Mouse (Mus musculus) CH12.LX (cell line): Measurements from ENCODE around the gene Scg5. TPM values are rescaled to one million over a fixed set of nuclear protein-coding genes. Genes with fewer than 3 reads are reported as not detected.

ENCODE experiments used
- DNase-seq: peaks from one replicate; pipeline ENCODE4 v3.0.0-alpha.2; 2013; ENCODE audit errors: extremely low read depth
- H3K27ac ChIP-seq: 2 replicates; pipeline ENCODE4 v1.5.1; 2012; ENCODE audit warnings: low read depth, mild to moderate bottlenecking, control low read depth, moderate library complexity; ENCODE audit not compliant: insufficient read depth
- H3K27me3 ChIP-seq: replicated peaks from 2 replicates; pipeline ENCODE3; 2012; ENCODE audit warnings: inconsistent platforms
- H3K36me3 ChIP-seq, 2 experiments: replicated peaks in 1 of 2; 2 replicates each; pipeline versions ENCODE3 to v1.6.1; 2012; ENCODE audit warnings: inconsistent platforms in 1 of 2, low read length in 1 of 2, mild to moderate bottlenecking in 1 of 2, mixed read lengths in 1 of 2, moderate library complexity in 1 of 2; ENCODE audit not compliant: control insufficient read depth in 1 of 2, insufficient read depth in 1 of 2
- H3K4me1 ChIP-seq, 2 experiments: 2 replicates each; pipeline ENCODE4 v1.6.1; 2012; ENCODE audit warnings: inconsistent platforms in 1 of 2, moderate library complexity in 1 of 2; ENCODE audit not compliant: insufficient read depth in 2 of 2, control insufficient read depth in 1 of 2
- H3K4me2 ChIP-seq: 2 replicates; pipeline ENCODE4 v1.6.1; 2012; ENCODE audit warnings: low read depth, mild to moderate bottlenecking, control low read depth; ENCODE audit not compliant: poor library complexity, insufficient read depth, severe bottlenecking
- H3K4me3 ChIP-seq, 3 experiments: fragments of 150-350 bp in 1 of 3; sonication (generic) in 1 of 3; replicated peaks in 1 of 3; 2 replicates each; pipeline versions ENCODE3 to v1.5.1; 2011 to 2012; ENCODE audit warnings: low read depth in 2 of 3, low read length in 2 of 3, mild to moderate bottlenecking in 2 of 3, moderate library complexity in 2 of 3, control low read depth in 1 of 3, improper control_type of control experiment in 1 of 3, inconsistent platforms in 1 of 3, mixed read lengths in 1 of 3; ENCODE audit not compliant: poor library complexity in 1 of 3
- H3K79me2 ChIP-seq: replicated peaks from 2 replicates; pipeline ENCODE4 v1.6.1; 2012; ENCODE audit warnings: mild to moderate bottlenecking, moderate library complexity; ENCODE audit not compliant: control insufficient read depth, poor library complexity, insufficient read depth, severe bottlenecking; ENCODE audit errors: extremely low read depth
- H3K9ac ChIP-seq: 2 replicates; pipeline ENCODE4 v1.6.1; 2012; ENCODE audit warnings: low read depth, mild to moderate bottlenecking, control low read depth, moderate library complexity; ENCODE audit not compliant: insufficient read depth
- H3K9me3 ChIP-seq: replicated peaks from 2 replicates; pipeline ENCODE3; 2012; ENCODE audit warnings: low read length, inconsistent platforms, mixed read lengths
- CTCF ChIP-seq, 2 experiments: IDR thresholded peaks in 1 of 2; conservative IDR thresholded peaks in 1 of 2; 2 replicates each; pipeline ENCODE4 v1.5.1; 2011 to 2012; ENCODE audit warnings: low read depth in 2 of 2, low read length in 2 of 2, improper control_type of control experiment in 1 of 2, inconsistent platforms in 1 of 2, mild to moderate bottlenecking in 1 of 2, moderate library complexity in 1 of 2
- ELF1 ChIP-seq: IDR thresholded peaks from 2 replicates; pipeline ENCODE4 v1.6.1; 2014; ENCODE audit warnings: low read depth, mild to moderate bottlenecking, inconsistent platforms, low read length, improper control_type of control experiment
- ETS1 ChIP-seq: conservative IDR thresholded peaks from 2 replicates; pipeline ENCODE4 v1.6.1; 2012; ENCODE audit warnings: low read depth, mild to moderate bottlenecking, inconsistent platforms, low read length, improper control_type of control experiment, moderate library complexity
- GABPA ChIP-seq: IDR thresholded peaks from 2 replicates; pipeline ENCODE4 v1.6.1; 2012; ENCODE audit warnings: low read depth, low read length, improper control_type of control experiment, inconsistent platforms; ENCODE audit not compliant: insufficient replicate concordance
- MEF2A ChIP-seq: IDR thresholded peaks from 2 replicates; pipeline ENCODE4 v1.6.1; 2014; ENCODE audit warnings: low read depth, mild to moderate bottlenecking, inconsistent platforms, low read length, improper control_type of control experiment, borderline replicate concordance
- MXI1 ChIP-seq: IDR thresholded peaks from 2 replicates; pipeline ENCODE4 v1.6.1; 2011; ENCODE audit warnings: mild to moderate bottlenecking, low read depth, low read length, improper control_type of control experiment
- NELFE ChIP-seq: IDR thresholded peaks from 2 replicates; pipeline ENCODE4 v1.6.1; 2011; ENCODE audit warnings: low read depth, low read length, improper control_type of control experiment
- POLR2A ChIP-seq: IDR thresholded peaks from 2 replicates; pipeline ENCODE4 v1.6.1; 2011; ENCODE audit warnings: low read depth, mild to moderate bottlenecking, improper control_type of control experiment, low read length
- POLR2AphosphoS2 ChIP-seq: IDR thresholded peaks from 2 replicates; pipeline ENCODE4 v1.6.1; 2011; ENCODE audit warnings: low read depth, low read length, improper control_type of control experiment
- RAD21 ChIP-seq: IDR thresholded peaks from 2 replicates; pipeline ENCODE4 v1.6.1; 2011; ENCODE audit warnings: low read depth, mild to moderate bottlenecking, low read length, improper control_type of control experiment, moderate library complexity
- SMC3 ChIP-seq: IDR thresholded peaks from 2 replicates; pipeline ENCODE4 v1.6.1; 2011; ENCODE audit warnings: low read depth, low read length, improper control_type of control experiment
- TCF12 ChIP-seq: IDR thresholded peaks from 2 replicates; pipeline ENCODE4 v1.6.1; 2014; ENCODE audit warnings: low read depth, mild to moderate bottlenecking, inconsistent platforms, low read length, improper control_type of control experiment
- ZC3H11A ChIP-seq: IDR thresholded peaks from 2 replicates; pipeline ENCODE4 v1.6.1; 2012; ENCODE audit warnings: low read depth, mild to moderate bottlenecking, inconsistent platforms, low read length, improper control_type of control experiment
- ZNF384 ChIP-seq: IDR thresholded peaks from 2 replicates; pipeline ENCODE4 v1.6.1; 2012; ENCODE audit warnings: low read depth, low read length, improper control_type of control experiment, inconsistent platforms
- dilution Hi-C: fragments of 300-500 bp; cut with MboI; formaldehyde crosslinking; loops from 2 replicates; pipeline ENCODE4 v1.14.3; 2020; ENCODE audit warnings: low sequenced_read_pairs; ENCODE audit not compliant: extremely low pct_unique_long_range_greater_than_20kb, extremely low pct_ligation_motif_present
- in situ Hi-C: fragments of 300-500 bp; cut with MboI; formaldehyde crosslinking; loops from 3 replicates; pipeline ENCODE4 v1.14.3; 2019; ENCODE audit warnings: low sequenced_read_pairs, low pct_ligation_motif_present, low pct_unique_long_range_greater_than_20kb, mixed read lengths
- polyA plus RNA-seq: library from polyadenylated mRNA; unstranded; fragments of >175 nt; gene quantifications from 2 replicates; pipeline ENCODE4 v1.2.1, GENCODE M21; 2012; ENCODE audit warnings: low read depth; ENCODE audit not compliant: insufficient read length
- total RNA-seq, 2 experiments: library from RNA; depleted of rRNA; stranded (reverse); fragments of 300-350 nt in 1 of 2; fragments of >200 nt in 1 of 2; gene quantifications; 2 replicates each; pipeline ENCODE4 v1.2.3; 2012 to 2014

The Scg5 gene
- total and polyA plus RNA-seq, 3 experiments, result not detected

DNA sequence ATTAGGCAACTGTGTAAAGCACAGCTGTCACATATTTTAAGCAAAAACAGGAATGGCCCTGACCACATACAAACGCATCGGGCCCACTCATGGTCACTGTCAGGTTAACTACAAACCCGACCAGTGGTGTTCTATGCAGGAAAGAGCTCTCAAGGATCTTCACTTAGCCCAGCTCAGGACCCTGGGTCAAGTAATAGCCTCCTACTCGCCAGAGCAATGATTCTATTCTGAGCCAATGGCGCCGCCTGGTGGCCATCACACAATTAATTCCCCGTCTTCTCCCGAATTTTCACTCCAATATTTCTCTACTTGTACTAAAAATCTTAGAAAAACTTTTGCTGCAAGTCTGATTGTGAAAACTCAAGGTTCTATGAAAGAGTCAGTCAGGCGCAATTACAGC, 21.3 kb downstream of the Scg5 start:
- DNase-seq, result peak; percentile 57
- Histone ChIP-seq H3K27ac (no peak overlapping the region), H3K9me3 (no peaks in the 10 kb centered on the region), H3K4me3 (no peak overlapping the region), H3K4me2 (no peak overlapping the region), H3K9ac (no peak overlapping the region), H3K36me3 (no peaks in the 10 kb centered on the region), H3K79me2 (no peaks in the 10 kb centered on the region), H3K27me3 (no peaks in the 10 kb centered on the region)
- in situ Hi-C loops (loop anchor here (25.0 kb wide), 1 partner anchor 320 kb away; no protein-coding TSS in a partner anchor), dilution Hi-C loops (no loop called here)
- TF ChIP-seq SMC3 (peak; percentile 77), ZNF384 (0 out of 2 replicates have a peak, but pooled peaks have one; percentile 29), CTCF (conservative IDR thresholded peaks at IDR 0.05 in 1 of 2, IDR thresholded peaks at IDR 0.05 in 1 of 2; ENCODE audit: low read depth in 2 of 2, low read length in 2 of 2) (peak; percentile 76 to 89), ELF1 (no peak), TCF12 (no peak), ZC3H11A (peak; percentile 38), ETS1 (no peak), RAD21 (peak; percentile 90)
- TF ChIP-seq, all 38 proteins: peak for 5
- H3K4me1 ChIP-seq, result no peaks in the 10 kb centered on the region

DNA sequence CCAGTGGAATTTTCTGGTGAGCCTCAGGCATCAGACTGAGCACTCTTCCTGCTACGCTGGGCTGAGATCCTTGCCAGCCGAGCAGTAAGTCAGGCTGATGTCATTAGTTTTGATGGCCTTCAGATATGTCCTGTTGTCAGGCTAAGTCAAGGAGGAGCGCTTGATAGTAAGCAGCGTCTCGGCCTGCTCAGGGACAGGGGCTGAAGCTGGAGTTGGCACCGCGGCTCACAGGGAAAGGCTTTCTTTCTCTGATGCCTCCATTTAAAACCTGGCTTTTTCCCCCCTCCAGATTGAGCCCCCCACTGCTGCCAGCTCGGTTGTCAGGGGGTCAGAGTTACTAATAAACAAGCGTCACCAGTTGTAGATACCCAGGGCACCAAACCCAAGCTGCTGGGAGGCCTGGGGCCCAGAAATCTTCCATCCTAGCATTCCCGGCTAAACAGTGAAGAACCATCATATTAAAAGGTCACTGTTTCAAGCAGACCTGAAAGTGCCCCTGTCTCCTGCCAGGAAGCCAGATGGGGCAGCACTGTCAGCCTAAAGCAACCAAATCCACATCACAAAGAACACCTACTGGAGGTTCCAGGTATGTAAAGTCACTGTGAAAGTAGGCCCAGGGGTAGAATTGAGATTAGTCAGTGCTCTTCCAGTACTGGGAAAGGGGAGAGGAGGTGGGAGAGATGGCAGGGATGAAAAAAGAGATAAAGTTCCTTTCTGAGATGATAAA, 21.9 kb downstream of the Scg5 start:
- in situ Hi-C loops, result loop anchor here (25.0 kb wide), 1 partner anchor 320 kb away; no protein-coding TSS in a partner anchor
- TF ChIP-seq MEF2A, result no peak
- TF ChIP-seq, all 38 proteins: peak for 0
- no peak overlapping the region for H3K9ac ChIP-seq

DNA sequence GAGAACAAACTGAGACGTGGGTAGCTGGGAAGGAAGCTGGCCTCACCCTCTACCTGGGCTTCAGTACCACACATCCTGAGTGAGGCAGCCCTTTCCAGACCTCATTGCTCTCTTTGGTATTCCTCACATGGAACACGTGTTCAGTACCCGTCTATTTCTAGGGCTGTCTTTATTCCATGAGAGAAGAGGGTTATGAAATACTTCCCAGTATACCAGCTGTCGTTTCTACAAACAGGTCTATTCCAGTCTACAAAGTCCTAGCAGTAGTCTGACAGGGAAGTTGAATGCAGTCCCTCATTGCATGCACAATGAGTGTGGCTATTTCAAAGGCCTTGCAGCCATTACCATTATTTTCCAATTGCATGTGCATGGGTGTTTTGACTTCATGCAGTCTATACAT, 23.2 kb downstream of the Scg5 start:
- Histone ChIP-seq H3K27ac (no peak overlapping the region), H3K36me3 (no peaks in the 10 kb centered on the region), H3K79me2 (no peaks in the 10 kb centered on the region), H3K27me3 (no peaks in the 10 kb centered on the region), H3K9me3 (no peaks in the 10 kb centered on the region), H3K4me3 (no peak overlapping the region), H3K9ac (no peak overlapping the region)
- DNase-seq, result no peak
- dilution Hi-C loops, result no loop called here
- TF ChIP-seq GABPA (no peak), MXI1 (no peak), POLR2A (no peak), NELFE (no peak), POLR2AphosphoS2 (no peak)
- TF ChIP-seq, all 38 proteins: peak for 0
- in situ Hi-C loops, result loop anchor here (25.0 kb wide), 1 partner anchor 318 kb away; no protein-coding TSS in a partner anchor
- Histone ChIP-seq H3K4me2 (no peak overlapping the region), H3K4me1 (no peaks in the 10 kb centered on the region)

More for the DNA sequence above, 21.9 kb downstream of the Scg5 start:
- H3K4me2 ChIP-seq, result no peak overlapping the region
- H3K4me3 ChIP-seq, result no peak overlapping the region
- no peak for DNase-seq
- no peaks in the 10 kb centered on the region for H3K4me1 ChIP-seq
- no peaks in the 10 kb centered on the region for H3K36me3 ChIP-seq
- no peaks in the 10 kb centered on the region for H3K27me3 ChIP-seq
- no peaks in the 10 kb centered on the region for H3K9me3 ChIP-seq
- no peaks in the 10 kb centered on the region for H3K79me2 ChIP-seq
- H3K27ac ChIP-seq, result no peak overlapping the region
- dilution Hi-C loops, result no loop called here
